Mouse (Mus musculus) intestine, embryonic 15.5 days (tissue): Measurements from ENCODE around the gene Zfp975. TPM values are rescaled to one million over a fixed set of nuclear protein-coding genes. Genes with fewer than 3 reads are reported as not detected.
A peak's percentile ranks its signal among the peaks of the same experiment; 100 is the strongest.
"Not testable (repeated sequence)": the region's sequence is repeated elsewhere in the genome, so short reads cannot be mapped to it uniquely, and the experiment has no call there.

Experiments used
- ATAC-seq: fragments of 200-750 bp; cut with Nextera tagmentation; 2 replicates; pipeline ENCODE4 v1.8.0; 2017; ENCODE audit warnings: moderate TSS enrichment, moderate library complexity
- H3K27ac ChIP-seq: fragments of 300-500 bp; sonication (generic); 2 replicates; pipeline ENCODE4 v1.5.1; 2015; ENCODE audit warnings: mild to moderate bottlenecking, inconsistent platforms
- H3K27me3 ChIP-seq: fragments of 300-500 bp; sonication (generic); replicated peaks from 2 replicates; pipeline ENCODE4 v1.6.1; 2015; ENCODE audit warnings: inconsistent platforms
- H3K36me3 ChIP-seq: fragments of 300-500 bp; sonication (generic); 2 replicates; pipeline ENCODE4 v1.6.1; 2015; ENCODE audit warnings: inconsistent platforms
- H3K4me1 ChIP-seq: fragments of 300-500 bp; sonication (generic); replicated peaks from 2 replicates; pipeline ENCODE4 v1.6.1; 2015; ENCODE audit warnings: inconsistent platforms
- H3K4me2 ChIP-seq: fragments of 300-500 bp; sonication (generic); replicated peaks from 2 replicates; pipeline ENCODE4 v1.6.1; 2015; ENCODE audit warnings: mild to moderate bottlenecking, inconsistent platforms
- H3K4me3 ChIP-seq: fragments of 300-500 bp; sonication (generic); replicated peaks from 2 replicates; pipeline ENCODE4 v1.5.1; 2015; ENCODE audit warnings: inconsistent platforms
- H3K9ac ChIP-seq: fragments of 300-500 bp; sonication (generic); 2 replicates; pipeline ENCODE4 v1.6.1; 2015; ENCODE audit warnings: inconsistent platforms
- H3K9me3 ChIP-seq: fragments of 300-500 bp; sonication (generic); 2 replicates; pipeline ENCODE4 v1.6.1; 2016; ENCODE audit warnings: inconsistent platforms
- WGBS: fragments of 180-500 bp; shearing (Covaris S2); methylation state at CpG from one replicate; pipeline ENCODE4 v1.1.7; 2015; 5-methylcytosine and 5-hydroxymethylcytosine counted together
- polyA plus RNA-seq: library from polyadenylated mRNA; unstranded; fragments of >200 nt; fragmentation: Nextera tagmentation; extraction: Ambion mirVana; gene quantifications from 2 replicates; pipeline ENCODE4 v1.2.1, GENCODE M21; 2015

Zfp975 gene
- 6.0 and 6.9 TPM in 2 replicates for polyA plus RNA-seq

GRCm38 (mm10) chr7:42692362-42693158, at the start of gene Zfp975:
TSS of gene Zfp975 (minus strand) at chr7:42692742.
- not testable (repeated sequence) for H3K9me3 ChIP-seq, H3K27me3 ChIP-seq, H3K4me1 ChIP-seq, H3K36me3 ChIP-seq
- H3K27ac ChIP-seq, result peak within 1 kb of the TSS; percentile 77
- peak within 1 kb of the TSS; percentile 59 for H3K9ac ChIP-seq
- peak within 1 kb of the TSS; percentile 53 for H3K4me3 ChIP-seq
- peak; percentile 100 for ATAC-seq
- WGBS, result under 1% methylated on average over 23 of the region's 23 CpGs
- peak within 1 kb of the TSS; percentile 56 for H3K4me2 ChIP-seq

GRCm38 (mm10) chr7:42738536-42739210, 46.1 kb upstream of the Zfp975 start:
- Histone ChIP-seq H3K36me3 (no peaks in the 10 kb centered on the region), H3K4me3 (no peak overlapping the region), H3K27me3 (no peaks in the 10 kb centered on the region), H3K4me2 (no peak overlapping the region), H3K4me1 (no peaks in the 10 kb centered on the region), H3K27ac (no peak overlapping the region), H3K9me3 (no peaks in the 10 kb centered on the region), H3K9ac (no peak overlapping the region)
- no peak for ATAC-seq
- 82% methylated on average over 10 of the region's 10 CpGs for WGBS

- 89% methylated on average over 4 of the region's 4 CpGs for WGBS
These were observed 34.4 kb upstream of the Zfp975 start, which contains the start of gene Gm17067 for GRCm38 (mm10) chr7:42726917-42727316. TSS of gene Gm17067 (minus strand) at chr7:42727017.

GRCm38 (mm10) chr7:42693251-42693650, 709 bp upstream of the Zfp975 start:
- H3K4me3 ChIP-seq, result peak overlapping the region; percentile 53
- not testable (repeated sequence) for H3K27me3 ChIP-seq, H3K36me3 ChIP-seq, H3K9me3 ChIP-seq, H3K4me1 ChIP-seq
- under 1% methylated on average over 4 of the region's 4 CpGs for WGBS
- peak overlapping the region; percentile 59; the same call in 1 of the 2 replicates for H3K9ac ChIP-seq
- ATAC-seq, result peak; percentile 71
- H3K27ac ChIP-seq, result 0 out of 2 replicates have a peak overlapping the region, but pooled peaks have one; percentile 77
- peak overlapping the region; percentile 56 for H3K4me2 ChIP-seq

More at GRCm38 (mm10) chr7:42726917-42727316, 34.4 kb upstream of the Zfp975 start, which contains the start of gene Gm17067:
- H3K4me3 ChIP-seq, H3K4me1 ChIP-seq, ATAC-seq, H3K36me3 ChIP-seq, H3K27ac ChIP-seq, H3K27me3 ChIP-seq, H3K9ac ChIP-seq, H3K9me3 ChIP-seq, H3K4me2 ChIP-seq: not testable (repeated sequence)

GRCm38 (mm10) chr7:42680081-42680480, 12.5 kb downstream of the Zfp975 start:
- 95% methylated on average over 6 of the region's 6 CpGs for WGBS
- not testable (repeated sequence) for H3K4me3 ChIP-seq, H3K27ac ChIP-seq, H3K9me3 ChIP-seq, H3K27me3 ChIP-seq, H3K4me1 ChIP-seq, H3K9ac ChIP-seq, H3K36me3 ChIP-seq, H3K4me2 ChIP-seq, ATAC-seq

- not testable (repeated sequence) for ATAC-seq, H3K36me3 ChIP-seq, H3K9me3 ChIP-seq, H3K27me3 ChIP-seq, H3K9ac ChIP-seq, H3K4me3 ChIP-seq, H3K4me1 ChIP-seq, H3K4me2 ChIP-seq, H3K27ac ChIP-seq
These were observed 12.9 kb downstream of the Zfp975 start for GRCm38 (mm10) chr7:42679646-42680045.

- H3K4me2 ChIP-seq, ATAC-seq, H3K9me3 ChIP-seq, H3K4me3 ChIP-seq, H3K36me3 ChIP-seq, H3K9ac ChIP-seq, H3K27ac ChIP-seq, H3K27me3 ChIP-seq, H3K4me1 ChIP-seq: not testable (repeated sequence)
- 70% methylated on average over 5 of the region's 5 CpGs for WGBS
These were observed 32.4 kb downstream of the Zfp975 start for GRCm38 (mm10) chr7:42660140-42660539.

GRCm38 (mm10) chr7:42655211-42655610, 37.3 kb downstream of the Zfp975 start:
- 79% methylated on average over 2 of the region's 2 CpGs for WGBS
- H3K4me1 ChIP-seq, result not testable (repeated sequence)

GRCm38 (mm10) chr7:42643120-42643620, 49.4 kb downstream of the Zfp975 start:
- peak overlapping the region; percentile 48 for H3K4me3 ChIP-seq
- H3K4me2 ChIP-seq, result peak overlapping the region; percentile 58
- H3K9me3 ChIP-seq, H3K27ac ChIP-seq, H3K36me3 ChIP-seq, H3K4me1 ChIP-seq, H3K9ac ChIP-seq, H3K27me3 ChIP-seq: not testable (repeated sequence)
- 21% methylated on average over 3 of the region's 3 CpGs for WGBS
- peak; percentile 17; the same call in 1 of the 2 replicates for ATAC-seq

More at GRCm38 (mm10) chr7:42655211-42655610, 37.3 kb downstream of the Zfp975 start:
- not testable (repeated sequence) for H3K4me2 ChIP-seq, H3K27me3 ChIP-seq, H3K27ac ChIP-seq, H3K4me3 ChIP-seq, H3K9me3 ChIP-seq, ATAC-seq, H3K9ac ChIP-seq, H3K36me3 ChIP-seq

GRCm38 (mm10) chr7:42642152-42643115, 50.1 kb downstream of the Zfp975 start, which contains the start of gene Zfp976:
TSS of gene Zfp976 (minus strand) at chr7:42642588.
- H3K4me1 ChIP-seq, H3K9me3 ChIP-seq, H3K27me3 ChIP-seq, H3K36me3 ChIP-seq, H3K27ac ChIP-seq: not testable (repeated sequence)
- Histone ChIP-seq H3K4me2 (peak within 1 kb of the TSS; percentile 58), H3K4me3 (peak within 1 kb of the TSS; percentile 48), H3K9ac (peak within 1 kb of the TSS; percentile 42; the same call in 1 of the 2 replicates)
- peak; percentile 100 for ATAC-seq
- 2% methylated on average over 25 of the region's 25 CpGs for WGBS

GRCm38 (mm10) chr7:42631031-42631430, 61.5 kb downstream of the Zfp975 start:
- H3K9me3 ChIP-seq, H3K4me2 ChIP-seq, H3K4me3 ChIP-seq, H3K27ac ChIP-seq, H3K4me1 ChIP-seq, H3K27me3 ChIP-seq, H3K36me3 ChIP-seq, H3K9ac ChIP-seq, ATAC-seq: not testable (repeated sequence)
